Mouse (Mus musculus): ENCODE data around the gene Aup1. TPM values are rescaled to one million over a fixed set of nuclear protein-coding genes. Genes with fewer than 3 reads are reported as not detected.

The Aup1 gene
- polyA plus RNA-seq, 1 experiment = 244 TPM

GRCm38 (mm10) chr6:83104158-83104557 lies 49.8 kb downstream of the Aup1 start:
- H3K36me3 ChIP-seq (ENCODE audit: control insufficient read depth, insufficient read depth, low read length) = no peaks in the 10 kb centered on the region
- H3K27me3 ChIP-seq (ENCODE audit: control insufficient read depth, insufficient read depth, low read length) = no peaks in the 10 kb centered on the region
- no peak overlapping the region for H3K27ac ChIP-seq (ENCODE audit: control insufficient read depth, insufficient read depth, low read depth, low read length)
- no peak overlapping the region for H3K4me3 ChIP-seq (ENCODE audit: control insufficient read depth, low read depth, low read length)
- H3K4me1 ChIP-seq (ENCODE audit: control insufficient read depth, insufficient read depth, low read length) = peaks cover 24% of the 10 kb centered on the region
- no peak for TF ChIP-seq CTCF (IDR thresholded peaks at IDR 0.05; ENCODE audit: control insufficient read depth, insufficient read depth, insufficient replicate concordance, low read depth, low read length)

Other genes starting within 250 kb of the Aup1 start
- gene Sema4f, start 114.8 kb upstream of the Aup1 start, polyA plus RNA-seq (2012; rRNA removed) = 1.1 and 1.3 TPM in 2 replicates
- 101 and 141 TPM in 2 replicates for gene M1ap, start 107.6 kb upstream of the Aup1 start, polyA plus RNA-seq (2012; rRNA removed)
- gene Dok1, start 21.1 kb upstream of the Aup1 start, polyA plus RNA-seq (2012; rRNA removed) = 0.99 and 1.0 TPM in 2 replicates
- gene Loxl3, start 20.3 kb upstream of the Aup1 start, polyA plus RNA-seq (2012; rRNA removed) = 1.1 and 1.3 TPM in 2 replicates
- gene Htra2, start 752 bp downstream of the Aup1 start, polyA plus RNA-seq (2012; rRNA removed) = 30.4 and 30.9 TPM in 2 replicates
- gene Dqx1, start 3.3 kb downstream of the Aup1 start, polyA plus RNA-seq (2012; rRNA removed) = 0.84 and 0.85 TPM in 2 replicates
- 0.11 and 0.26 TPM in 2 replicates for gene Tlx2, start 15.8 kb downstream of the Aup1 start, polyA plus RNA-seq (2012; rRNA removed)
- 38.9 and 41.6 TPM in 2 replicates for gene Pcgf1, start 23.3 kb downstream of the Aup1 start, polyA plus RNA-seq (2012; rRNA removed)
- gene Lbx2, start 31.8 kb downstream of the Aup1 start, polyA plus RNA-seq (2012; rRNA removed) = 0.25 and 1.1 TPM in 2 replicates
- gene Ccdc142, start 47.1 kb downstream of the Aup1 start, polyA plus RNA-seq (2012; rRNA removed) = 4.0 and 5.7 TPM in 2 replicates
- 9.4 and 10.0 TPM in 2 replicates for gene Gm42688, start 47.1 kb downstream of the Aup1 start, polyA plus RNA-seq (2012; rRNA removed)
- 71.3 and 82.0 TPM in 2 replicates for gene Mrpl53, start 54.5 kb downstream of the Aup1 start, polyA plus RNA-seq (2012; rRNA removed)
- gene Mogs, start 61.0 kb downstream of the Aup1 start, polyA plus RNA-seq (2012; rRNA removed) = 20.7 and 20.9 TPM in 2 replicates
- gene Wbp1, start 67.0 kb downstream of the Aup1 start, polyA plus RNA-seq (2012; rRNA removed) = 53.0 and 63.3 TPM in 2 replicates
- 35.0 and 50.6 TPM in 2 replicates for gene Ino80b, start 70.9 kb downstream of the Aup1 start, polyA plus RNA-seq (2012; rRNA removed)
- 13.2 and 19.2 TPM in 2 replicates for gene Rtkn, start 80.9 kb downstream of the Aup1 start, polyA plus RNA-seq (2012; rRNA removed)
- 129 and 133 TPM in 2 replicates for gene Wdr54, start 101.9 kb downstream of the Aup1 start, polyA plus RNA-seq (2012; rRNA removed)
- gene 1700003E16Rik, start 101.9 kb downstream of the Aup1 start, polyA plus RNA-seq (2012; rRNA removed) = 604 and 651 TPM in 2 replicates
- gene Dctn1, start 111.4 kb downstream of the Aup1 start, polyA plus RNA-seq (2012; rRNA removed) = 49.3 and 57.9 TPM in 2 replicates
- gene Slc4a5, start 165.3 kb downstream of the Aup1 start, polyA plus RNA-seq (2012; rRNA removed) = 1.9 and 3.4 TPM in 2 replicates